Mouse (Mus musculus) left cerebral cortex, postnatal 36 days (tissue): ENCODE measurements around the gene Camk2n2. TPM values are rescaled to one million over a fixed set of nuclear protein-coding genes. Genes with fewer than 3 reads are reported as not detected.
A peak's percentile ranks its signal among the peaks of the same experiment; 100 is the strongest.

Experiments used
- microRNA-seq: library from miRNA; unstranded; fragments of <30 nt; microRNA quantifications from one replicate; pipeline ENCODE4 v1.2.0, GENCODE M21; 2022
- total RNA-seq, 2 experiments: library from RNA; stranded (reverse); gene quantifications; 2 replicates each; pipeline ENCODE4 v1.2.3; 2021

The Camk2n2 gene
- total RNA-seq, 2 experiments from 2014 or later: 166 to 199 TPM

Small RNAs within 50 kb of the gene (microRNA-seq; reads per million reads assigned to microRNA genes)
- gene Mir1224: 436 reads per million, percentile 70 among the genes with 10 or more reads in this experiment

Other genes with a start within 250 kb of the Camk2n2 start
- gene Abcc5, start 194.9 kb downstream of the Camk2n2 start, total RNA-seq: 100 to 1,000 TPM; 167 to 264 TPM
- 10 to 100 TPM; 56.4 to 66.8 TPM for gene Eif2b5, start 122.5 kb downstream of the Camk2n2 start, total RNA-seq
- 10 to 100 TPM; 63.5 to 75.7 TPM for gene Dvl3, start 104.3 kb downstream of the Camk2n2 start, total RNA-seq
- 100 to 1,000 TPM; 792 to 907 TPM for gene Ap2m1, start 85.8 kb downstream of the Camk2n2 start, total RNA-seq
- 100 to 1,000 TPM in 1 of 2 experiments, 10 to 100 TPM in 1; 88.3 to 102 TPM for gene Abcf3, start 72.7 kb downstream of the Camk2n2 start, total RNA-seq
- gene Vwa5b2, start 31.8 kb downstream of the Camk2n2 start, total RNA-seq: 10 to 100 TPM; 43.0 to 63.7 TPM
- gene Eef1akmt4, start 9.7 kb downstream of the Camk2n2 start, total RNA-seq: 1 to 10 TPM; 1.4 to 2.0 TPM
- not detected for gene Gm49333, start 9.7 kb downstream of the Camk2n2 start, total RNA-seq
- 10 to 100 TPM; 14.5 to 14.6 TPM for gene Alg3, start 9.6 kb downstream of the Camk2n2 start, total RNA-seq
- gene Ece2, start 8.5 kb upstream of the Camk2n2 start, total RNA-seq: 10 to 100 TPM; 19.4 to 28.5 TPM
- gene Psmd2, start 30.4 kb upstream of the Camk2n2 start, total RNA-seq: 100 to 1,000 TPM; 214 to 240 TPM
- 100 to 1,000 TPM; 281 to 286 TPM for gene Eif4g1, start 47.0 kb upstream of the Camk2n2 start, total RNA-seq
- 100 to 1,000 TPM; 303 to 372 TPM for gene Fam131a, start 72.0 kb upstream of the Camk2n2 start, total RNA-seq
- 10 to 100 TPM; 21.7 to 25.5 TPM for gene Polr2h, start 96.4 kb upstream of the Camk2n2 start, total RNA-seq
- 10 to 100 TPM; 59.1 to 72.2 TPM for gene Clcn2, start 96.5 kb upstream of the Camk2n2 start, total RNA-seq
- 10 to 100 TPM; 33.6 to 46.4 TPM for gene Chrd, start 111.8 kb upstream of the Camk2n2 start, total RNA-seq
- gene Thpo, start 113.2 kb upstream of the Camk2n2 start, total RNA-seq: 1 to 10 TPM; 2.9 to 7.8 TPM